ENCODE assay signal across 30 mouse cellular contexts in genomic region chr19:60583201-60583600, GRCm38 (mm10).
"Had no signal": no experiment of that assay in that cellular context is flagged by ENCODE, and none has a peak within 500 bp of the region (broad histone marks: within the 10 kb centered on the region; RNA-seq: fewer than 3 reads in every experiment).

No protein-coding gene starts in this region.

- DNase-seq: heart, adult 2 months; heart, postnatal 10 days; heart, postnatal 14 days; heart, postnatal 36 days; heart, postnatal 4 days; kidney, adult 18-20 months; kidney, postnatal 10 days; kidney, postnatal 14 days; layer of hippocampus, adult 9-11 months; layer of hippocampus, postnatal 36 days had no signal

- H3K9me3 ChIP-seq: heart, embryonic 10.5 days; heart, embryonic 12.5 days; heart, embryonic 13.5 days; heart, embryonic 15.5 days; hindbrain, embryonic 10.5 days; hindbrain, embryonic 12.5 days; hindbrain, embryonic 13.5 days; hindbrain, embryonic 15.5 days; intestine, embryonic 15.5 days; kidney, embryonic 15.5 days had no signal

- H3K27me3 ChIP-seq: heart, embryonic 12.5 days; heart, embryonic 13.5 days; heart, embryonic 15.5 days; hindbrain, embryonic 12.5 days; hindbrain, embryonic 13.5 days; hindbrain, embryonic 15.5 days; intestine, embryonic 15.5 days; kidney, embryonic 15.5 days had no signal

- H3K4me3 ChIP-seq: heart, adult 2 months; heart, embryonic 10.5 days; heart, embryonic 12.5 days; heart, embryonic 13.5 days; heart, embryonic 15.5 days; hindbrain, embryonic 10.5 days; hindbrain, embryonic 12.5 days; hindbrain, embryonic 13.5 days; hindbrain, embryonic 15.5 days; intestine, embryonic 15.5 days; kidney, embryonic 15.5 days; layer of hippocampus, adult 2 months; left cerebral cortex, adult 2 months had no signal

- H3K27ac ChIP-seq: heart, adult 2 months; heart, embryonic 10.5 days; heart, embryonic 13.5 days; heart, embryonic 15.5 days; hindbrain, embryonic 10.5 days; hindbrain, embryonic 12.5 days; hindbrain, embryonic 13.5 days; hindbrain, embryonic 14.5 days; hindbrain, embryonic 15.5 days; hindbrain, postnatal 0 days; intestine, embryonic 15.5 days; kidney, embryonic 15.5 days; kidney, postnatal 0 days; layer of hippocampus, adult 2 months; left cerebral cortex, adult 2 months had no signal

- H3K36me3 ChIP-seq: heart, embryonic 10.5 days; heart, embryonic 12.5 days; heart, embryonic 13.5 days; heart, embryonic 15.5 days; hindbrain, embryonic 10.5 days; hindbrain, embryonic 12.5 days; hindbrain, embryonic 13.5 days; hindbrain, embryonic 15.5 days; intestine, embryonic 15.5 days; kidney, embryonic 15.5 days had no signal

- H3K4me2 ChIP-seq: heart, embryonic 11.5 days; heart, embryonic 12.5 days; heart, embryonic 13.5 days; heart, embryonic 15.5 days; hindbrain, embryonic 12.5 days; hindbrain, embryonic 13.5 days; hindbrain, embryonic 14.5 days; hindbrain, embryonic 15.5 days; intestine, embryonic 15.5 days; kidney, embryonic 15.5 days had no signal

- ATAC-seq: hindbrain, embryonic 16.5 days; hindbrain, postnatal 0 days; inflammation-experienced regulatory T-cells, adult 6 months; intestine, embryonic 15.5 days; intestine, embryonic 16.5 days; intestine, postnatal 0 days had no signal

- H3K9ac ChIP-seq: heart, embryonic 12.5 days; heart, embryonic 13.5 days; heart, embryonic 15.5 days; hindbrain, embryonic 12.5 days; hindbrain, embryonic 13.5 days; hindbrain, embryonic 14.5 days; hindbrain, embryonic 15.5 days; intestine, embryonic 15.5 days; kidney, embryonic 15.5 days had no signal
